Mouse (Mus musculus) testis, adult 2 months (tissue): ENCODE data around the gene Kcnk6.

ENCODE experiments used
- CTCF ChIP-seq: fragments of 200-500 bp; IDR thresholded peaks from 2 replicates; pipeline ENCODE4 v1.5.1; 2012; ENCODE audit warnings: low read depth, mild to moderate bottlenecking, inconsistent platforms, low read length, moderate library complexity; ENCODE audit not compliant: control insufficient read depth, insufficient read depth, insufficient replicate concordance
- POLR2A ChIP-seq: fragments of 200-500 bp; IDR thresholded peaks from 2 replicates; pipeline ENCODE4 v1.6.1; 2012; ENCODE audit warnings: low read depth, mild to moderate bottlenecking, inconsistent platforms, low read length, moderate library complexity; ENCODE audit not compliant: control insufficient read depth

DNA sequence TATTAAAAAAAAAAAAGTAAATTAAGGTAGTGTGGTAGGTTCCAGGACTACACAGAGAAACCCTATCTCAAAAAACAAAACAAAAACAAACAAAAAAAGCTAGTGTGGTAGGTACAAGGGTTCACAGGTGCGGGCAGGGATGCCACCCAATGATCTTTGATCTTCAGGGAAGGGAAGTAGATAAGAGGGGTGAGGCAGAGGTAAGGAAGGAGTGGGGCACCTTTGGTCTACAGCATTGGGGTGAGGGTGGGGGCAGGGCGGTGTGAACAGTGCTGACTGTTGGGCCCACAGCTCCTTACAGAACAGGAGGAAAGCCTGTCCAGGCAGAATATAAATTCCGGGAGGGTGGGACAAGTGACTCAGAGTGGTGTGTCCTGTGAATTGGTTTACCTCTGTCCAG is 18.9 kb upstream of the Kcnk6 start:
- TF ChIP-seq CTCF (no peak), POLR2A (no peak)
